Mouse (Mus musculus) cerebellum, postnatal 25 days (tissue): ENCODE measurements at regions not wholly inside any gene's neighbourhood (a gene's known extent, or its start where the extent isn't known, plus 50 kb on each side); places are given as distances from the start of the nearest gene placed in this dataset.
"Not testable (repeated sequence)": the region's sequence is repeated elsewhere in the genome, so short reads cannot be mapped to it uniquely, and the experiment has no call there.

Experiments used
- DNase-seq, 2 experiments: peaks; one replicate each; pipeline ENCODE4 v3.0.0; 2021; ENCODE audit warnings: mixed read lengths in 2 of 2

GRCm38 (mm10) chr16:31553361-31554146 is 109.7 kb upstream of the Dlg1 start:
- DNase-seq: no peak

- no peak for DNase-seq
Measured at GRCm38 (mm10) chr16:31560426-31560825, 102.8 kb upstream of the Dlg1 start.

- DNase-seq: peak in 1 of 2 experiments; percentile 47
Measured at GRCm38 (mm10) chr16:31564926-31565325, 98.3 kb upstream of the Dlg1 start.

- DNase-seq: no peak
Measured at GRCm38 (mm10) chr16:31568316-31568715, 94.9 kb upstream of the Dlg1 start.

GRCm38 (mm10) chr16:31569871-31570270 is 93.4 kb upstream of the Dlg1 start:
- peak; percentile 39 to 51 for DNase-seq

GRCm38 (mm10) chr16:31570311-31571139 is 92.7 kb upstream of the Dlg1 start:
- peak; percentile 85 to 90 for DNase-seq

- DNase-seq: not testable (repeated sequence)
Measured at GRCm38 (mm10) chr16:31573833-31574232, 89.4 kb upstream of the Dlg1 start.

- DNase-seq: not testable (repeated sequence)
Measured at GRCm38 (mm10) chr16:31575646-31576045, 87.6 kb upstream of the Dlg1 start.

- DNase-seq: no peak
Measured at GRCm38 (mm10) chr16:31576422-31576821, 86.8 kb upstream of the Dlg1 start.

- DNase-seq: no peak
Measured at GRCm38 (mm10) chr16:31577347-31577746, 85.9 kb upstream of the Dlg1 start.

- DNase-seq: no peak
Measured at GRCm38 (mm10) chr16:31579318-31579717, 83.9 kb upstream of the Dlg1 start.

- no peak for DNase-seq
Measured at GRCm38 (mm10) chr16:31580779-31581178, 82.5 kb upstream of the Dlg1 start.

GRCm38 (mm10) chr16:31582885-31583284 is 80.4 kb upstream of the Dlg1 start:
- DNase-seq: no peak

GRCm38 (mm10) chr16:31583627-31584026 is 79.6 kb upstream of the Dlg1 start:
- no peak for DNase-seq

- no peak for DNase-seq
Measured at GRCm38 (mm10) chr16:31584216-31584823, 78.9 kb upstream of the Dlg1 start.

- DNase-seq: no peak
Measured at GRCm38 (mm10) chr16:31587036-31587435, 76.2 kb upstream of the Dlg1 start.

- DNase-seq: no peak
Measured at GRCm38 (mm10) chr16:31589576-31589975, 73.7 kb upstream of the Dlg1 start.

- no peak for DNase-seq
Measured at GRCm38 (mm10) chr16:31591565-31591964, 71.7 kb upstream of the Dlg1 start.

GRCm38 (mm10) chr16:31592014-31592871 is 71.0 kb upstream of the Dlg1 start:
- DNase-seq: peak; percentile 56 to 72

- DNase-seq: peak; percentile 37 to 44
Measured at GRCm38 (mm10) chr16:31592973-31593683, 70.1 kb upstream of the Dlg1 start.

- no peak for DNase-seq
Measured at GRCm38 (mm10) chr16:31597965-31598364, 65.3 kb upstream of the Dlg1 start.
